Mouse (Mus musculus) MEL (cell line): ENCODE measurements around the gene 1700129C05Rik. TPM values are rescaled to one million over a fixed set of nuclear protein-coding genes. Genes with fewer than 3 reads are reported as not detected.

ENCODE experiments used
- DNase-seq: peaks from one replicate; pipeline ENCODE4 v3.0.0; 2011; ENCODE audit warnings: low read depth, low spot score
- H3K27ac ChIP-seq: 2 replicates; pipeline ENCODE4 v1.5.1; 2012; ENCODE audit warnings: low read depth, mild to moderate bottlenecking, control low read depth, low read length, moderate library complexity; ENCODE audit not compliant: control insufficient read depth
- H3K27me3 ChIP-seq, 2 experiments: fragments of 150-350 bp in 1 of 2; sonication (generic) in 1 of 2; 2 replicates each; pipeline ENCODE4 v1.6.1; 2012; ENCODE audit warnings: low read length in 2 of 2, mild to moderate bottlenecking in 2 of 2, improper control_type of control experiment in 1 of 2, moderate library complexity in 1 of 2; ENCODE audit not compliant: insufficient read depth in 2 of 2, control insufficient read depth in 1 of 2
- H3K36me3 ChIP-seq, 2 experiments: 2 replicates each; pipeline ENCODE4 v1.6.1; 2012 to 2014; ENCODE audit warnings: low read length in 2 of 2, improper control_type of control experiment in 1 of 2, inconsistent platforms in 1 of 2, mild to moderate bottlenecking in 1 of 2; ENCODE audit not compliant: insufficient read depth in 2 of 2, control insufficient read depth in 1 of 2
- H3K4me1 ChIP-seq, 2 experiments: fragments of 150-350 bp in 1 of 2; sonication (generic) in 1 of 2; 2 replicates each; pipeline ENCODE4 v1.6.1; 2012; ENCODE audit warnings: low read length in 2 of 2, improper control_type of control experiment in 1 of 2, mild to moderate bottlenecking in 1 of 2; ENCODE audit not compliant: insufficient read depth in 2 of 2, control insufficient read depth in 1 of 2
- H3K4me3 ChIP-seq, 2 experiments: fragments of 150-350 bp in 1 of 2; sonication (generic) in 1 of 2; 2 replicates each; pipeline ENCODE4 v1.5.1; 2012; ENCODE audit warnings: low read depth in 2 of 2, low read length in 2 of 2, mild to moderate bottlenecking in 2 of 2, moderate library complexity in 2 of 2, control low read depth in 1 of 2, improper control_type of control experiment in 1 of 2; ENCODE audit not compliant: control insufficient read depth in 1 of 2, insufficient read depth in 1 of 2
- H3K79me2 ChIP-seq: 2 replicates; pipeline ENCODE4 v1.6.1; 2012; ENCODE audit warnings: mild to moderate bottlenecking, low read length, moderate library complexity; ENCODE audit not compliant: control insufficient read depth, poor library complexity, insufficient read depth
- H3K9ac ChIP-seq: 2 replicates; pipeline ENCODE4 v1.6.1; 2012; ENCODE audit warnings: low read depth, mild to moderate bottlenecking, control low read depth, low read length, moderate library complexity; ENCODE audit not compliant: control insufficient read depth, poor library complexity, severe bottlenecking
- H3K9me3 ChIP-seq: fragments of 150-350 bp; sonication (generic); replicated peaks from 2 replicates; pipeline ENCODE4 v1.6.1; 2012; ENCODE audit warnings: mild to moderate bottlenecking, low read length, improper control_type of control experiment, moderate library complexity; ENCODE audit not compliant: insufficient read depth
- BHLHE40 ChIP-seq: IDR thresholded peaks from 2 replicates; pipeline ENCODE4 v1.6.1; 2012; ENCODE audit warnings: low read depth, mild to moderate bottlenecking, inconsistent platforms, low read length, improper control_type of control experiment, borderline replicate concordance
- ELF1 ChIP-seq: IDR thresholded peaks from 2 replicates; pipeline ENCODE4 v1.6.1; 2014; ENCODE audit warnings: low read depth, mild to moderate bottlenecking, inconsistent platforms, low read length, improper control_type of control experiment, moderate library complexity
- EP300 ChIP-seq, 2 experiments: IDR thresholded peaks; 2 replicates each; pipeline ENCODE4 v1.6.1; 2011; ENCODE audit warnings: improper control_type of control experiment in 2 of 2, low read length in 2 of 2, low read depth in 1 of 2, mild to moderate bottlenecking in 1 of 2
- GABPA ChIP-seq: IDR thresholded peaks from 2 replicates; pipeline ENCODE4 v1.6.1; 2012; ENCODE audit warnings: low read depth, mild to moderate bottlenecking, inconsistent platforms, low read length, improper control_type of control experiment, moderate library complexity
- GATA1 ChIP-seq: IDR thresholded peaks from 2 replicates; pipeline ENCODE4 v1.6.1; 2011; ENCODE audit warnings: low read depth, low read length, improper control_type of control experiment
- JUND ChIP-seq: IDR thresholded peaks from 2 replicates; pipeline ENCODE4 v1.6.1; 2011; ENCODE audit warnings: low read depth, mild to moderate bottlenecking, improper control_type of control experiment, low read length
- MAFK ChIP-seq: IDR thresholded peaks from 2 replicates; pipeline ENCODE4 v1.6.1; 2011; ENCODE audit warnings: low read depth, mild to moderate bottlenecking, low read length, improper control_type of control experiment, borderline replicate concordance
- MAX ChIP-seq: IDR thresholded peaks from 2 replicates; pipeline ENCODE4 v1.6.1; 2011; ENCODE audit warnings: low read length, improper control_type of control experiment
- MAZ ChIP-seq: IDR thresholded peaks from 2 replicates; pipeline ENCODE4 v1.6.1; 2012; ENCODE audit warnings: low read depth, mild to moderate bottlenecking, inconsistent platforms, low read length, improper control_type of control experiment
- MEF2A ChIP-seq: IDR thresholded peaks from 2 replicates; pipeline ENCODE4 v1.6.1; 2014; ENCODE audit warnings: low read depth, mild to moderate bottlenecking, inconsistent platforms, low read length, improper control_type of control experiment; ENCODE audit not compliant: poor library complexity, insufficient replicate concordance, severe bottlenecking; ENCODE audit errors: extremely low read depth
- MYC ChIP-seq: IDR thresholded peaks from 2 replicates; pipeline ENCODE4 v1.6.1; 2011; ENCODE audit warnings: low read depth, mild to moderate bottlenecking, low read length, improper control_type of control experiment, moderate library complexity
- NRF1 ChIP-seq: IDR thresholded peaks from 2 replicates; pipeline ENCODE4 v1.6.1; 2014; ENCODE audit warnings: low read depth, mild to moderate bottlenecking, inconsistent platforms, low read length, improper control_type of control experiment, moderate library complexity; ENCODE audit not compliant: poor library complexity, insufficient read depth, severe bottlenecking
- POLR2AphosphoS2 ChIP-seq: IDR thresholded peaks from 2 replicates; pipeline ENCODE4 v1.6.1; 2011; ENCODE audit warnings: low read length, improper control_type of control experiment
- RAD21 ChIP-seq: IDR thresholded peaks from 2 replicates; pipeline ENCODE4 v1.6.1; 2011; ENCODE audit warnings: mild to moderate bottlenecking, low read depth, low read length, improper control_type of control experiment
- SMC3 ChIP-seq: IDR thresholded peaks from 2 replicates; pipeline ENCODE4 v1.6.1; 2011; ENCODE audit warnings: low read depth, low read length, improper control_type of control experiment
- TAL1 ChIP-seq: IDR thresholded peaks from 2 replicates; pipeline ENCODE4 v1.6.1; 2012; ENCODE audit warnings: mild to moderate bottlenecking, inconsistent platforms, low read length, moderate library complexity, mixed read lengths
- TBP ChIP-seq: IDR thresholded peaks from 2 replicates; pipeline ENCODE4 v1.8.0; 2011; ENCODE audit warnings: low read depth, low read length, improper control_type of control experiment
- TCF12 ChIP-seq: IDR thresholded peaks from 2 replicates; pipeline ENCODE4 v1.6.1; 2014; ENCODE audit warnings: low read depth, mild to moderate bottlenecking, inconsistent platforms, low read length, improper control_type of control experiment, moderate library complexity
- ZKSCAN1 ChIP-seq: IDR thresholded peaks from 2 replicates; pipeline ENCODE4 v1.6.1; 2012; ENCODE audit warnings: low read depth, mild to moderate bottlenecking, inconsistent platforms, low read length, improper control_type of control experiment, moderate library complexity
- polyA plus RNA-seq, 2 experiments: library from polyadenylated mRNA; stranded (reverse) in 1 of 2; unstranded in 1 of 2; fragments of >175 nt in 1 of 2; fragments of >200 nt in 1 of 2; gene quantifications; 2 replicates each; pipeline versions ENCODE4 v1.2.1 to v1.2.4; 2012; ENCODE audit warnings: low replicate concordance in 2 of 2, low read depth in 1 of 2; ENCODE audit not compliant: insufficient read length in 2 of 2, insufficient read depth in 1 of 2, missing spikeins in 1 of 2
- total RNA-seq: library from RNA; depleted of rRNA; stranded (reverse); fragments of 300-350 nt; gene quantifications from 2 replicates; pipeline ENCODE4 v1.2.3, GENCODE M21; 2012; rRNA removed

1700129C05Rik gene
- not detected in 2 replicates for total RNA-seq
- not detected for polyA plus RNA-seq

DNA sequence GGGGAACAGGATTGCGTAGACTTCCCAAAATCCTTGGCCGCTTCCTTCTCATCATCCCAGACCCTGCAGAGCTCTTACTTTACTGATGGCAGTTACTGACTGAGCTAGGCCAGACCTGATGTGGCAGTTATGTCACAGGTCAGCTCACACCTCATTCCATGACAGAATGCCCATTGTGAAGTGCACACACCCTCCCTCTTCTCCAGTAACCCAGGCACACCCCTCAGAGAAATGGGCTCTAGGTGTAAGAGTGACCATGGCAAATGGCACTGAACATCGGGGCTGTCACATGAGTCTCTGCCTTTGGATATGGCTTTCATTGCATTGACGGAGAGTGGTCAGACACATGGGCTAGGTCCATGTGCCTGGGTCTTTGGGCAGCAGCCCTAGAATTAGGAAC lies at the start of gene 1700129C05Rik:
TSS of gene 1700129C05Rik (minus strand) at position 101 of the 400 bp plus-strand sequence.
- Histone ChIP-seq H3K36me3 (no peaks in the 10 kb centered on the region), H3K4me3 (no peak within 1 kb of the TSS), H3K79me2 (no peaks in the 10 kb centered on the region), H3K27me3 (no peaks in the 10 kb centered on the region), H3K9ac (no peak within 1 kb of the TSS), H3K4me1 (no peaks in the 10 kb centered on the region), H3K27ac (no peak within 1 kb of the TSS), H3K9me3 (no peaks in the 10 kb centered on the region)
- no peak for DNase-seq
- no peak for TF ChIP-seq TBP
- no peak for TF ChIP-seq BHLHE40
- TF ChIP-seq SMC3, result no peak
- no peak for TF ChIP-seq TAL1
- no peak for TF ChIP-seq ZKSCAN1
- no peak for TF ChIP-seq NRF1
- TF ChIP-seq EP300 (IDR thresholded peaks at IDR 0.05; ENCODE audit: low read depth in 1 of 2, low read length in 2 of 2), result no peak
- no peak for TF ChIP-seq MEF2A
- TF ChIP-seq GATA1, result no peak
- TF ChIP-seq MYC, result no peak
- TF ChIP-seq MAFK, result no peak
- no peak for TF ChIP-seq JUND
- TF ChIP-seq MAX, result no peak
- TF ChIP-seq POLR2AphosphoS2, result no peak
- TF ChIP-seq ELF1, result no peak

DNA sequence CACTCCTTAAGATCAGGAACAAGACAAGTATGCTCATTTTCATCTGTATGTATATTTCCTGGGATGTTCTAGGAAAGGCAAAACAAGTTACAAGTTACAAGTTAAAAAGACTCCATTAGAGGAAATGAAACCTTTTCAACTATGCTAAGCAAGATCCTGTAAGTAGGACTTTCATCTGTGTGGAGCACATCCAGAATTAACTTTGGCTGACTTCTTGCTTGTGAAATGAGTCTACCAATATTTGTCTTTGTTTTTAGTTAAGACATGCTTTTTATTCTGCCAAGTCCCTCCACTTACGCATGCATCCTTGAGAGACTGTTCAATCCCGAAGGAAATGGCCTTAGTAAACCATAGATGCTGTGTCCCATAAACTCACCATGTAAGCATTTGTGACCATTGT lies 43.4 kb upstream of the 1700129C05Rik start:
- Histone ChIP-seq H3K4me3 (no peak overlapping the region), H3K9me3 (no peaks in the 10 kb centered on the region)
- TF ChIP-seq POLR2AphosphoS2, result no peak
- TF ChIP-seq RAD21, result no peak
- TF ChIP-seq TCF12, result no peak
- no peak for TF ChIP-seq MYC
- no peak for TF ChIP-seq MAZ
- TF ChIP-seq GABPA, result no peak

More for the DNA sequence above, 43.4 kb upstream of the 1700129C05Rik start:
- DNase-seq, result no peak
- no peak overlapping the region for H3K27ac ChIP-seq
- no peaks in the 10 kb centered on the region for H3K4me1 ChIP-seq
- no peaks in the 10 kb centered on the region for H3K79me2 ChIP-seq
- H3K36me3 ChIP-seq, result no peaks in the 10 kb centered on the region
- H3K9ac ChIP-seq, result no peak overlapping the region
- no peaks in the 10 kb centered on the region for H3K27me3 ChIP-seq
